Mouse (Mus musculus) embryonic facial prominence, embryonic 12.5 days (tissue): ENCODE measurements at regions not wholly inside any gene's neighbourhood (a gene's known extent, or its start where the extent isn't known, plus 50 kb on each side); places are given as distances from the start of the nearest gene placed in this dataset.

Experiments
- ATAC-seq: fragments of 200-750 bp; cut with Nextera tagmentation; 2 replicates; pipeline ENCODE4 v1.8.0; 2017; ENCODE audit not compliant: insufficient number of reproducible peaks, insufficient read depth, low FRiP score, low TSS enrichment
- H3K27ac ChIP-seq: fragments of 300-500 bp; sonication (generic); 2 replicates; pipeline ENCODE4 v1.5.1; 2016; ENCODE audit warnings: mild to moderate bottlenecking
- H3K27me3 ChIP-seq: fragments of 300-500 bp; sonication (generic); 2 replicates; pipeline ENCODE4 v1.6.1; 2016; ENCODE audit warnings: mild to moderate bottlenecking, moderate library complexity
- H3K36me3 ChIP-seq: fragments of 300-500 bp; sonication (generic); 2 replicates; pipeline ENCODE4 v1.6.1; 2016; ENCODE audit warnings: mild to moderate bottlenecking
- H3K4me1 ChIP-seq: fragments of 300-500 bp; sonication (generic); 2 replicates; pipeline ENCODE4 v1.6.1; 2016
- H3K4me2 ChIP-seq: fragments of 300-500 bp; sonication (generic); replicated peaks from 2 replicates; pipeline ENCODE4 v1.6.1; 2016; ENCODE audit warnings: mild to moderate bottlenecking, moderate library complexity
- H3K4me3 ChIP-seq: fragments of 300-500 bp; sonication (generic); 2 replicates; pipeline ENCODE4 v1.5.1; 2016; ENCODE audit warnings: mild to moderate bottlenecking
- H3K9ac ChIP-seq: fragments of 300-500 bp; sonication (generic); 2 replicates; pipeline ENCODE4 v1.6.1; 2016; ENCODE audit warnings: mild to moderate bottlenecking, moderate library complexity
- H3K9me3 ChIP-seq: fragments of 300-500 bp; sonication (generic); 2 replicates; pipeline ENCODE4 v1.6.1; 2016; ENCODE audit warnings: mild to moderate bottlenecking, moderate library complexity
- WGBS: fragments of 180-500 bp; shearing (Covaris S2); methylation state at CpG from one replicate; pipeline ENCODE4 v1.1.7; 2016; 5-methylcytosine and 5-hydroxymethylcytosine counted together

GRCm38 (mm10) chr8:126162748-126163371, 135.5 kb upstream of the Slc35f3 start:
- H3K27ac ChIP-seq = no peak overlapping the region
- 48% methylated on average over 11 of the region's 11 CpGs for WGBS

DNA sequence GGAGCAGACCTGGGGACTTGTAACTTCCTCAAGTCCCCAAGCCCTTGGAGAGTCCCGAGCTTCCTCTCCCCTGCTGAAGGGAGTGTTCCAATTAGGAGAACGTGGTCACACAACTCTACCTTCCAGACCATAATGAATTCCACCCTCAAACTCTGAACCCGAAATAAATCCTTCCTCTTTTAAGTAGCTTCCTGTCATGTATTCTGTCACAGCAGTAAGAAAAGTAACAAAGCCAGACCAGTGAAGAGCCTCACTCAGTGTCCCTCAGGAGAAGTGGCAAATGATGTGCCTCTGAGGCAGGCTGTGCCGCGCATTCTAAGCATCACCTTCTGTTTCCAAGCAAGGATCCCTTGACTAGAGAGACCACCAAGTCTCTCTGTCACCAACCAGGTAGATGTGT, 134.4 kb upstream of the Slc35f3 start:
- Histone ChIP-seq H3K27me3 (no peaks in the 10 kb centered on the region), H3K27ac (no peak overlapping the region), H3K4me3 (no peak overlapping the region), H3K4me2 (no peak overlapping the region), H3K9me3 (no peaks in the 10 kb centered on the region), H3K36me3 (no peaks in the 10 kb centered on the region), H3K9ac (no peak overlapping the region), H3K4me1 (no peaks in the 10 kb centered on the region; the same call in 1 of the 2 replicates)
- WGBS = 56% methylated on average over 5 of the region's 5 CpGs
- ATAC-seq = no peak

More at GRCm38 (mm10) chr8:126162748-126163371, 135.5 kb upstream of the Slc35f3 start:
- H3K36me3 ChIP-seq = no peaks in the 10 kb centered on the region
- H3K4me2 ChIP-seq = no peak overlapping the region
- no peaks in the 10 kb centered on the region; the same call in 1 of the 2 replicates for H3K4me1 ChIP-seq
- no peak for ATAC-seq
- H3K9ac ChIP-seq = no peak overlapping the region
- no peaks in the 10 kb centered on the region for H3K9me3 ChIP-seq
- no peaks in the 10 kb centered on the region for H3K27me3 ChIP-seq
- no peak overlapping the region for H3K4me3 ChIP-seq

DNA sequence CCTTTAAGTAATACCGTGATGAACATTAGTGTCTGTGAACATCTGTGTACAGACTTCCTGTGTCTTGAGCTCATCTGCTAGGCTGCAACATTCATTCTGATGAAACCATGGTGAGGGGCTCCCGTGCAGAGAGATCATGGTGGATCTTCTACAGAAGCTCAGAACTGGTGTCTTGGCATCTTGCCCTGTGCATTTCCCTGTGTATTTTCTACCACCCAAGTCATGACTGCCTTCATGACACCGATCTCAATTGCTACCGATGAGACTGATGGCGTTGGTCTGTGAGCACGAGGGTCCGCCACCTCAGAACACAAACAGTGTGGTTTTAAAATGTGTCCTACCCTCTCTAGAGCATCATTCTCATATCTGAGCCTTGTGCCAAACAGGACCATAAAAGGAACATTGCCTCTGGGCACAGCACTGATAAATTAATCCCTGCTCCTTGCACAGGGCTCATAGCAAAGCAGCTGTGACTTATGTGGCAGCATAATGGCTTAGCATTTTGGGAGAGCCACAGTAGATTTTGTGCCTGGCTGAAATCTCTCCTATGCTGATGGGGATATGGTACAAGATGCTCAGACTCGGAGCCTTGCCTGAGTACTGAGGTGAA, 132.8 kb upstream of the Slc35f3 start:
- Histone ChIP-seq H3K4me2 (no peak overlapping the region), H3K27me3 (no peaks in the 10 kb centered on the region), H3K4me1 (no peaks in the 10 kb centered on the region; the same call in 1 of the 2 replicates), H3K36me3 (no peaks in the 10 kb centered on the region), H3K9ac (no peak overlapping the region), H3K4me3 (no peak overlapping the region), H3K9me3 (no peaks in the 10 kb centered on the region), H3K27ac (no peak overlapping the region)
- ATAC-seq = no peak
- 76% methylated on average over 8 of the region's 8 CpGs for WGBS

DNA sequence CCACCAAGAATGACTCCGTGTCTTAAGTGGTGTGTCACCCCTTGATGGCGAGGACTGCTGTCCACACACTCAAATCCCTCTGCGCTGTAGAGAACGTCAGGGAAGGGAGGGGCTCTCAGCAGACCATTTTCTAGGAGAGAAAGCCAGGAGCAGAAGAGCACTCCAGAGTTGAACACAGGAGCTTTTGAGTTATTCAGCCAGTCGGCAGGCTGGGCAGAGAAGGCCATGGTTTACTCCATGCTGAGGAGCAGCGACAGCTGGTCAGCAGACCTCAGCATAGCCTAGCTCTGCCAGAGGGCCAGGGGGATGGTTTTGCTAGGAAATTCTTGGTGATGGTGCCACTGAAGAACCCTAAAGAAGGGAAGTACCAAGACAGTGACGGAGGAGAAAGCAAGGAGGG, 132.0 kb upstream of the Slc35f3 start:
- 78% methylated on average over 7 of the region's 7 CpGs for WGBS
- Histone ChIP-seq H3K9ac (no peak overlapping the region), H3K4me3 (no peak overlapping the region), H3K27me3 (no peaks in the 10 kb centered on the region), H3K4me1 (no peaks in the 10 kb centered on the region; the same call in 1 of the 2 replicates), H3K27ac (no peak overlapping the region), H3K9me3 (no peaks in the 10 kb centered on the region), H3K4me2 (no peak overlapping the region), H3K36me3 (no peaks in the 10 kb centered on the region)
- no peak for ATAC-seq

DNA sequence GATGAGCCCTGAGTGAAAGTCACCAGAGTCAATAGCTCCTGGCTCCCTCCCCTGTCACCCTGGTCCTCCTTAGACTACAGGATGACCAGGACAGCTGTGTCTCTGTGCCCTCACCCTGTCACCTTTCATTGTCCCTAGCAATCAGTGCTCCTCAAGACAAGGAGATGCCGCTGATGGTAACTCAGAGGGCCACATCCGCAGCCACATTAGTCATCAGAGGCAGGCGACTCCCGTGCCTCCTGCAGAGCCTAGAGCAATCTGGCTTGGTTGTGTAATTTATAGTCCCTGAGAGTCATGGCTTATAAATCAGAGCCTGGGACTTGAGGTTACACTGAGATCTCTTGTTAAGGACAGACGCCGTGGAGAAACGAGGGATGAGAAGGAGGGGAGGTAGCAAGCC, 123.9 kb upstream of the Slc35f3 start:
- Histone ChIP-seq H3K9me3 (no peaks in the 10 kb centered on the region), H3K36me3 (no peaks in the 10 kb centered on the region), H3K4me1 (no peaks in the 10 kb centered on the region), H3K4me2 (no peak overlapping the region), H3K27me3 (no peaks in the 10 kb centered on the region), H3K27ac (no peak overlapping the region), H3K4me3 (no peak overlapping the region), H3K9ac (no peak overlapping the region)
- WGBS = 84% methylated on average over 7 of the region's 7 CpGs
- no peak for ATAC-seq

GRCm38 (mm10) chr8:126176305-126176704, 122.1 kb upstream of the Slc35f3 start:
- 94% methylated on average over 7 of the region's 7 CpGs for WGBS
- Histone ChIP-seq H3K4me3 (no peak overlapping the region), H3K9me3 (no peaks in the 10 kb centered on the region), H3K36me3 (no peaks in the 10 kb centered on the region), H3K4me2 (no peak overlapping the region), H3K27ac (no peak overlapping the region), H3K4me1 (no peaks in the 10 kb centered on the region), H3K9ac (no peak overlapping the region), H3K27me3 (no peaks in the 10 kb centered on the region)
- no peak for ATAC-seq

- Histone ChIP-seq H3K9me3 (no peaks in the 10 kb centered on the region), H3K4me2 (no peak overlapping the region), H3K9ac (no peak overlapping the region), H3K27ac (no peak overlapping the region), H3K36me3 (no peaks in the 10 kb centered on the region), H3K27me3 (no peaks in the 10 kb centered on the region), H3K4me1 (no peaks in the 10 kb centered on the region), H3K4me3 (no peak overlapping the region)
- WGBS = 81% methylated on average over 10 of the region's 10 CpGs
- ATAC-seq = no peak
Observed at GRCm38 (mm10) chr8:126177855-126178254, 120.5 kb upstream of the Slc35f3 start.

GRCm38 (mm10) chr8:126188741-126189285, 109.5 kb upstream of the Slc35f3 start:
- WGBS = 22% methylated on average over 5 of the region's 5 CpGs
- H3K36me3 ChIP-seq = no peaks in the 10 kb centered on the region
- no peak overlapping the region for H3K4me3 ChIP-seq
- H3K27me3 ChIP-seq = no peaks in the 10 kb centered on the region
- 0 out of 2 replicates have a peak, but pooled peaks cover 3% of the 10 kb centered on the region for H3K9me3 ChIP-seq
- H3K9ac ChIP-seq = no peak overlapping the region
- no peak overlapping the region for H3K4me2 ChIP-seq
- ATAC-seq = no peak
- no peak overlapping the region for H3K27ac ChIP-seq
- H3K4me1 ChIP-seq = no peaks in the 10 kb centered on the region

GRCm38 (mm10) chr8:126195616-126196015, 102.7 kb upstream of the Slc35f3 start:
- peaks cover 4% of the 10 kb centered on the region; the same call in 1 of the 2 replicates for H3K4me1 ChIP-seq
- 84% methylated on average over 2 of the region's 2 CpGs for WGBS
- no peaks in the 10 kb centered on the region for H3K36me3 ChIP-seq
- H3K9ac ChIP-seq = no peak overlapping the region
- H3K27me3 ChIP-seq = no peaks in the 10 kb centered on the region
- ATAC-seq = no peak
- no peak overlapping the region for H3K27ac ChIP-seq
- H3K9me3 ChIP-seq = 0 out of 2 replicates have a peak, but pooled peaks cover 3% of the 10 kb centered on the region
- H3K4me2 ChIP-seq = no peak overlapping the region
- no peak overlapping the region for H3K4me3 ChIP-seq

DNA sequence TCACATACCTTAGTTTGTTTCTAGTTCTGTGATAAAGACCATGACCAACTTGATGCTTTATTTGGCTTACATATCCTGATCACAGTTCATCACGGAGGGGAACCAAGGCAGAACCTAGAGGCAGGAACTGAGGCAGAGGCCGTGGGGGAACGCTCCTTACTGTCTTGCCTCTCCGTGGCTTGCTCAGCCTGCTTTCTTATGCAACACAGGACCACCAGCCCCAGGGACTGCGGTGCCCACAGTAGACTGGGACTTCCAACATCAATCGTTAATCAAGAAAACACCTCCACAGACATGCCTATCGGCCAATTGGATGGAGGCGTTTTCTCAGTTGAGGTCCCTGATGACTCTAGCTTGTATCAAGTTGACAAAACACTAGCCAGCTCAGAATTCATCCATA, 87.8 kb upstream of the Slc35f3 start:
- Histone ChIP-seq H3K9ac (no peak overlapping the region), H3K4me1 (no peaks in the 10 kb centered on the region), H3K4me2 (no peak overlapping the region), H3K27me3 (no peaks in the 10 kb centered on the region), H3K4me3 (no peak overlapping the region), H3K36me3 (no peaks in the 10 kb centered on the region), H3K27ac (no peak overlapping the region), H3K9me3 (no peaks in the 10 kb centered on the region)
- ATAC-seq = no peak
- WGBS = 86% methylated on average over 8 of the region's 8 CpGs

GRCm38 (mm10) chr8:126212802-126213201, 85.6 kb upstream of the Slc35f3 start:
- ATAC-seq = no peak
- no peaks in the 10 kb centered on the region for H3K9me3 ChIP-seq
- no peaks in the 10 kb centered on the region for H3K36me3 ChIP-seq
- no peaks in the 10 kb centered on the region for H3K4me1 ChIP-seq
- H3K4me3 ChIP-seq = no peak overlapping the region
- 80% methylated on average over 5 of the region's 5 CpGs for WGBS
- H3K4me2 ChIP-seq = no peak overlapping the region
- H3K27ac ChIP-seq = no peak overlapping the region
- no peak overlapping the region for H3K9ac ChIP-seq
- H3K27me3 ChIP-seq = no peaks in the 10 kb centered on the region

- ATAC-seq = no peak
- 53% methylated on average over 1 of the region's 1 CpGs for WGBS
Observed at GRCm38 (mm10) chr8:126214571-126214970, 83.8 kb upstream of the Slc35f3 start.

More at GRCm38 (mm10) chr8:126214571-126214970, 83.8 kb upstream of the Slc35f3 start:
- Histone ChIP-seq H3K27ac (no peak overlapping the region), H3K4me2 (no peak overlapping the region), H3K9ac (no peak overlapping the region), H3K27me3 (no peaks in the 10 kb centered on the region), H3K4me3 (no peak overlapping the region), H3K36me3 (no peaks in the 10 kb centered on the region), H3K9me3 (no peaks in the 10 kb centered on the region), H3K4me1 (no peaks in the 10 kb centered on the region)
